Mouse (Mus musculus) left cerebral cortex, postnatal 14 days (tissue): ENCODE measurements around the gene Mgat4b. TPM values are rescaled to one million over a fixed set of nuclear protein-coding genes. Genes with fewer than 3 reads are reported as not detected.
A peak's percentile ranks its signal among the peaks of the same experiment; 100 is the strongest.

Experiments
- DNase-seq, 2 experiments: peaks; one replicate each; pipeline ENCODE4 v3.0.0; 2021 to 2022; ENCODE audit warnings: low spot score in 2 of 2, mixed read lengths in 1 of 2
- intact Hi-C: fragments of 180-260 bp; cut with DNase I; formaldehyde crosslinking; loops from one replicate; pipeline ENCODE4 v1.15.1; 2025
- microRNA-seq, 2 experiments: library from miRNA; unstranded; fragments of <30 nt; microRNA quantifications; one replicate each; pipeline ENCODE4 v1.2.0; 2022
- total RNA-seq, 2 experiments: library from RNA; stranded (reverse); gene quantifications; 2 replicates each; pipeline ENCODE4 v1.2.3; 2021

Gene Mgat4b
- total RNA-seq, 2 experiments from 2014 or later, result 97.3 to 100 TPM

DNA sequence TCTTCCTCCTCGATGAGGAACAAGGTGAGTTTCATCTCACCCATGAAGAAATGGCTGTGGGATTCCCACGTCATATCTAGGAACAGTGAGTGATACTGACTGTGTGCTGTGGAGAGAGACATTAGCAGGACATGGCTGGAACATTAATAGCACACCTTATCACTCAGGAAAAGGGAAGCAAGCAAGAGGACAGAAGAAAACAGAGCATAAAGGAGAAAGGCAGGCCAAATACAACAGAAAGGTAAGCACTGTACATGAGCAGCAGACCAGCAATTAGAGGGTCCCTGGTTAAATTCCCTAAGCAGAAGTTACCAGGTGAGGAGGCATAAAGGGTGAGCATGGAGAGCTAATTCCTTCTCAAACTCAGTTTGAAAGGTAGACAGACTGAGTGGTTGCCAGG lies 64.4 kb downstream of the Mgat4b start:
- DNase-seq, result no peak
- intact Hi-C loops, result no loop called here

DNA sequence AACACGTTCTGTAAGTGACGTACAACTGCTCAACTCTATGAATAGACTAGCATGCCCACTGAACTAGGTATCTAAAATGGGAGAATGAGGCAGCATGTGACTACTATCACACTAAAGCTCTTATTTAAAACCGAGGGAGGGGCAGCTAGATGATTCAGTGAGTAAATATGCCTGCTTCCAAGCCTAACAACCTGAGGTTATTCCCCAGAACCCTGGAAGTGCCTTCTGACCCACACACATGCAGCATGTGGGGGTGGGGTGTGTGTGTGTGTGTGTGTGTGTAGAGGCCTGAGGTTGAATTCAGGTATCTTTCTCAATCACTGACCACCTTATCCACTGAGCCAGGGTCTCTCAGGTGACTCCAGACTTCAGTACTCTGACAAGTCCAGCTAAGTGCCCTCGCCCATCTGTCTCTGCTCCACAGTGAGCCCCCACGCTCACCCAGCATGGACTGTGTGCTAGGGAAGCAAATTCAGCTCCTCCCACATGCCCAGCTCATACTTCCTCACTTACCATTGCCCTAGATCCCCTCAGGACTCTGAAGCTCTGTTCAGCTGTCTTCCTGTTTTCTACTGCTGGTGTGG lies 65.0 kb downstream of the Mgat4b start:
- intact Hi-C loops, result no loop called here
- peak in 1 of 2 experiments; percentile 41 for DNase-seq

DNA sequence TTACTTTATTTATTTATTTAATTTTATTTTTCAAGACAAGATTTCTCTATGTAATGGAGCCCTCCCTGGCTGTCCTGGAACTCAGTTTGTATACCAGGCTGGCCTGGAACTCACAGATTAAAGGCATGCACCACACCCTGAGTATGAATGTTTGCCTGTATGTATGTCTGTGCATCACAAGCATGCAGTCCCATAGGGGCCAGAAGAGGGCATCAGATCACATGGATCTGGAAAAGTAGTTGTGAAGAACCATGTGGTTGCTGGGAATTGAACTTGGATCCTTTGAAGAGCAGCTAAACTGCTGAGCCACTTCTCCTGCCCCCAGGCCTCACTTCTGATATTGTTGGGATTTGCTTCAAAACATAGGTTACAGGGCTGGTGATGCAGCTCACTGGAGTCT lies 66.3 kb downstream of the Mgat4b start:
- no peak for DNase-seq
- intact Hi-C loops, result no loop called here

DNA sequence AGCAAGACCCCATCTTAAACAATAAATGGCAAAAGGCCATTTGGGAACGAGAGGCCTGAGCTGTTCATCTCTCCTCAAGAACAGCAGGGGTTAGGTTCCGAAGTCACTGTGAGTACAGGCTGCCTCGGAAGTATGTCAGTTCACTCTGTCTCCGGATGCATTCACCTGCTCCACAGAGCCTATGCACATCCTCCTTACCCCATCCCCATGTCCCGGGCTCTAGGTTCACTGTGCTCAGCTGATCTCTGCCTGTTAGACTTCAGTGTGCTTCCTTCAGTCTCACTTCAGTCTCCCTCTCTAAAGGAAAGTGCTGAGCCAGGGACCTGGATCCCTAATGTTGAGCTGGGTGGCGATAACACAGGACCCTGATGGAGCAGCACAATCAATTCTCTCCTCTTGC lies 67.0 kb downstream of the Mgat4b start:
- DNase-seq, result no peak
- intact Hi-C loops, result no loop called here

DNA sequence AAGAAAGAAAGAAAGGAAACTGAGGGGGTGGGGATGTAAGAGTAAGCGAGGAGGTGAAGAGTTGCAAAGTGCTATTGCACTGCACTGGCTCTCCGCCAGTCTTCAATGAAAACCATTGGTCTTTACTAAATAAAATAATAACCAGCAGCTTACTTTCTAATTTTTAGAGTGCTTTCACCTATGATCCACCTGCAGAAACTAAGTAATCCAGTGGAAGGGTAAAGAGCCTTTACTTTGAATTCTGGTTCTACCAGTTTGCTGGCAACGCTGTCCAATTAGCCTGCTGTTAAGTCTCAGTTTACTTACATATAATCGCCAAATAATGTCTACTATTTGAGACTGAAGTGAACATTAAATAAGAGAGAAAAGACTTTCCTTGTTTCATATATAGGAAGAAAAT lies 68.3 kb downstream of the Mgat4b start:
- intact Hi-C loops, result no loop called here
- no peak for DNase-seq

DNA sequence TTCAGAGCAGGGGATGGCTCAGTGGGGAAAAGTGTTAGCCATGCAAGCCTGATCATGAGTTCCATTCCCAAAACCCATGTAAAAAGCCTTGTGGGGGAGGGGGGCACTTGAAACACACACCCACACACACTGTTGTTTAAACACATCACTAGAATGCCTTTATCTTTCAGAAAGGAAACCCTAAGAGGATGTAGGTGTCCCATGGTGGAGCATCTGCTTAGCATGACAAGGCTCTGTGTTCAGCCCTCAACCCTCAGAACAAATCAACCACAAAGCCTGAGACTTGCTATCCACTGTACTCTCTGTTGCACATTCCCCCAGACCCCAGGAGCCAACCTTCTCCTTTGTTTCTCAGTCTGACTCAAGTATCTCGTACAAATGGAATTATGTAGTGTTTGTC lies 69.4 kb downstream of the Mgat4b start:
- DNase-seq, result no peak
- intact Hi-C loops, result no loop called here

Small RNA genes lying within 50 kb of the gene (microRNA-seq; reads per million reads assigned to microRNA genes)
- gene Mir6919, result 0.67 to 1.8 reads per million in 2 experiments

Other genes starting within 250 kb of the Mgat4b start
- 100 to 1,000 TPM in 1 of 2 experiments, 10 to 100 TPM in 1; 95.7 to 106 TPM for gene Rnf130, start 185.5 kb upstream of the Mgat4b start, total RNA-seq
- 100 to 1,000 TPM in 1 of 2 experiments, 10 to 100 TPM in 1; 90.3 to 103 TPM for gene Tbc1d9b, start 79.5 kb upstream of the Mgat4b start, total RNA-seq
- gene Mrnip, start 36.4 kb upstream of the Mgat4b start, total RNA-seq, result 10 to 100 TPM; 15.1 to 18.1 TPM
- gene Sqstm1, start 63 bp upstream of the Mgat4b start, total RNA-seq, result 100 to 1,000 TPM; 394 to 430 TPM
- 10 to 100 TPM; 11.4 to 11.6 TPM for gene Ltc4s, start 27.7 kb downstream of the Mgat4b start, total RNA-seq
- 1 to 10 TPM; 8.8 to 8.9 TPM for gene Maml1, start 81.4 kb downstream of the Mgat4b start, total RNA-seq
- 100 to 1,000 TPM; 404 to 407 TPM for gene Canx, start 114.8 kb downstream of the Mgat4b start, total RNA-seq
- gene Cby3, start 143.6 kb downstream of the Mgat4b start, total RNA-seq, result not detected
- 100 to 1,000 TPM; 201 to 225 TPM for gene Hnrnph1, start 166.1 kb downstream of the Mgat4b start, total RNA-seq
- 10 to 100 TPM; 25.5 to 25.8 TPM for gene Rufy1, start 220.2 kb downstream of the Mgat4b start, total RNA-seq